8 mouse cellular contexts compared by ENCODE assay signal in the genomic region with DNA sequence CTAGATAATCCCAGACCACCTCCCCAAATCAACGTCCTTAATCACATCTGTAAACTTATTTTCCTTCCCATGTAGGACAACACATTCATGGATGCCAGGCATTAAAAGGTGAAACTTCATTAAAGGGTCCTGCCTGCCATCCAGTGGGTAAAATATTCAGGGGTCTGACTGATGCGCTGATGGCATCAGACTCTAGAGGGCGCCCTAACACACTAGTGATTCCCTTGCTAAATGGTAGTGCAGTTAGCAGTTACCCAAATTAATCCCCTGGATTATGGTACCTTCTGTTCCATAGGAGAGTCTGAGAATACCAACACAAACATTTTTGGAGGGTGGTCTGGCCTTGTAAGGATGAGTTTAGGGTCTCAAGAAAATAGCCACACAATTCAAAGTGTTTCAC.
DNase-seq lines count a peak whose midpoint lies in the region; ATAC-seq and TF ChIP-seq lines count a peak whose summit lies in the region.

No protein-coding gene starts in this region.

- peak; percentile 62 for TF ChIP-seq CTCF in intestine, postnatal 0 days (IDR thresholded peaks at IDR 0.05; ENCODE audit: low read depth)
- peak; percentile 88 to 91 for TF ChIP-seq CTCF in CH12.LX (conservative IDR thresholded peaks at IDR 0.05 in 1 of 2, IDR thresholded peaks at IDR 0.05 in 1 of 2; ENCODE audit: low read depth in 2 of 2, low read length in 2 of 2)

- TF ChIP-seq POLR2A in CH12.LX (IDR thresholded peaks at IDR 0.05; ENCODE audit: low read depth, low read length), result no peak

- in situ Hi-C loops in CH12.LX (cut with MboI; ENCODE audit: low pct_ligation_motif_present, low pct_unique_long_range_greater_than_20kb, low sequenced_read_pairs), result no loop called here

- no peaks in the 10 kb centered on the region for H3K4me1 ChIP-seq in intestine, postnatal 0 days (replicated peaks; ENCODE audit: control insufficient read depth, insufficient read depth, low read length)
- H3K4me1 ChIP-seq in intestine, embryonic 15.5 days (replicated peaks), result no peaks in the 10 kb centered on the region
- H3K4me1 ChIP-seq in CH12.LX (ENCODE audit: control insufficient read depth in 1 of 2, insufficient read depth in 2 of 2), result no peaks in the 10 kb centered on the region

- TF ChIP-seq RAD21 in CH12.LX (IDR thresholded peaks at IDR 0.05; ENCODE audit: low read depth, low read length), result peak; percentile 74

- dilution Hi-C loops in CH12.LX (cut with MboI; ENCODE audit: extremely low pct_ligation_motif_present, extremely low pct_unique_long_range_greater_than_20kb, low sequenced_read_pairs), result no loop called here

- no peak for ATAC-seq in intestine, postnatal 0 days
- no peak for ATAC-seq in intestine, embryonic 15.5 days

- H3K27me3 ChIP-seq in intestine, postnatal 0 days (replicated peaks; ENCODE audit: control insufficient read depth, insufficient read depth, low read length), result no peaks in the 10 kb centered on the region
- no peaks in the 10 kb centered on the region for H3K27me3 ChIP-seq in intestine, embryonic 15.5 days (replicated peaks)
- peaks cover 75% of the 10 kb centered on the region for H3K27me3 ChIP-seq in CH12.LX (replicated peaks)

- no peaks in the 10 kb centered on the region for H3K36me3 ChIP-seq in intestine, postnatal 0 days (ENCODE audit: control insufficient read depth, insufficient read depth)
- H3K36me3 ChIP-seq in intestine, embryonic 15.5 days, result no peaks in the 10 kb centered on the region
- H3K36me3 ChIP-seq in CH12.LX (replicated peaks in 1 of 2; ENCODE audit: control insufficient read depth in 1 of 2, insufficient read depth in 1 of 2, low read length in 1 of 2), result no peaks in the 10 kb centered on the region

- H3K9ac ChIP-seq in intestine, postnatal 0 days (ENCODE audit: low read depth, low read length), result no peak overlapping the region
- H3K9ac ChIP-seq in intestine, embryonic 15.5 days, result no peak overlapping the region
- H3K9ac ChIP-seq in CH12.LX (ENCODE audit: insufficient read depth, low read depth), result no peak overlapping the region

- no peaks in the 10 kb centered on the region for H3K79me2 ChIP-seq in CH12.LX (replicated peaks; ENCODE audit: control insufficient read depth, extremely low read depth, insufficient read depth, poor library complexity, severe bottlenecking)

- no peak overlapping the region for H3K27ac ChIP-seq in intestine, postnatal 0 days (ENCODE audit: low read depth, low read length)
- H3K27ac ChIP-seq in intestine, embryonic 15.5 days, result no peak overlapping the region
- H3K27ac ChIP-seq in CH12.LX (ENCODE audit: insufficient read depth, low read depth), result no peak overlapping the region

- H3K9me3 ChIP-seq in intestine, postnatal 0 days (ENCODE audit: control insufficient read depth), result no peaks in the 10 kb centered on the region
- no peaks in the 10 kb centered on the region for H3K9me3 ChIP-seq in intestine, embryonic 15.5 days
- H3K9me3 ChIP-seq in CH12.LX (replicated peaks; ENCODE audit: low read length), result no peaks in the 10 kb centered on the region

- H3K4me3 ChIP-seq in intestine, postnatal 0 days (ENCODE audit: low read depth, low read length), result no peak overlapping the region
- H3K4me3 ChIP-seq in intestine, embryonic 15.5 days (replicated peaks), result no peak overlapping the region
- no peak overlapping the region for H3K4me3 ChIP-seq in CH12.LX (replicated peaks in 1 of 3; ENCODE audit: low read depth in 2 of 3, low read length in 2 of 3, poor library complexity in 1 of 3)

- TF ChIP-seq EP300 in CH12.LX (IDR thresholded peaks at IDR 0.05; ENCODE audit: low read length), result no peak

- 6% methylated on average over 3 of the region's 3 CpGs for WGBS in intestine, postnatal 0 days
- 8% methylated on average over 3 of the region's 3 CpGs for WGBS in intestine, embryonic 15.5 days

- H3K4me2 ChIP-seq in intestine, postnatal 0 days (replicated peaks; ENCODE audit: low read depth), result no peak overlapping the region
- H3K4me2 ChIP-seq in intestine, embryonic 15.5 days (replicated peaks), result no peak overlapping the region
- H3K4me2 ChIP-seq in CH12.LX (ENCODE audit: insufficient read depth, low read depth, poor library complexity, severe bottlenecking), result no peak overlapping the region

- DNase-seq in CH12.LX (ENCODE audit: extremely low read depth), result peak; percentile 44
- DNase-seq in ZHBTc4 (ENCODE audit: low read depth, low spot score), result peak; percentile 50
- peak; percentile 62 for DNase-seq in embryo, embryonic 9.5 days (ENCODE audit: extremely low spot score)
- DNase-seq in layer of hippocampus, adult 18-20 months (ENCODE audit: low spot score in 2 of 2), result peak; percentile 38 to 76
- DNase-seq in retina, postnatal 7 days (ENCODE audit: low read depth, low spot score), result peak; percentile 5
- no peak for DNase-seq in urinary bladder, adult 2 months (ENCODE audit: low spot score)

TF ChIP-seq in CH12.LX, 34 proteins besides CTCF, POLR2A, EP300 and RAD21:
- TF ChIP-seq SMC3 (IDR thresholded peaks at IDR 0.05; ENCODE audit: low read depth, low read length) (peak; percentile 73), CHD2 (IDR thresholded peaks at IDR 0.05; ENCODE audit: low read length) (no peak), USF1 (IDR thresholded peaks at IDR 0.05; ENCODE audit: low read depth, low read length) (no peak)
